Mouse (Mus musculus) R1 (cell line): ENCODE measurements around the gene Slc13a1.

Source experiments
- DNase-seq: peaks from one replicate; pipeline ENCODE4 v3.0.0-alpha.2; 2018; ENCODE audit warnings: low read depth, low spot score

The Slc13a1 gene

GRCm38 (mm10) chr6:24167734-24168327, at the start of gene Slc13a1:
TSS of gene Slc13a1 (minus strand) at chr6:24168092.
- no peak for DNase-seq

- DNase-seq: no peak
Measured at GRCm38 (mm10) chr6:24207866-24208265, 40.0 kb upstream of the Slc13a1 start.

GRCm38 (mm10) chr6:24202226-24202625, 34.3 kb upstream of the Slc13a1 start:
- peak; percentile 16 for DNase-seq

- DNase-seq: no peak
Measured at GRCm38 (mm10) chr6:24200644-24201484, 33.0 kb upstream of the Slc13a1 start.

- peak; percentile 73 for DNase-seq
Measured at GRCm38 (mm10) chr6:24197501-24198195, 29.8 kb upstream of the Slc13a1 start.

GRCm38 (mm10) chr6:24196406-24196805, 28.5 kb upstream of the Slc13a1 start:
- peak; percentile 86 for DNase-seq

- no peak for DNase-seq
Measured at GRCm38 (mm10) chr6:24183439-24183838, 15.5 kb upstream of the Slc13a1 start.

- no peak for DNase-seq
Measured at GRCm38 (mm10) chr6:24175393-24175792, 7.5 kb upstream of the Slc13a1 start.

- DNase-seq: no peak
Measured at GRCm38 (mm10) chr6:24173951-24174350, 6.1 kb upstream of the Slc13a1 start.

- peak; percentile 15 for DNase-seq
Measured at GRCm38 (mm10) chr6:24172736-24173135, 4.8 kb upstream of the Slc13a1 start.

GRCm38 (mm10) chr6:24166772-24167171, 1.1 kb downstream of the Slc13a1 start:
- no peak for DNase-seq

GRCm38 (mm10) chr6:24165249-24165648, 2.6 kb downstream of the Slc13a1 start:
- DNase-seq: no peak

- DNase-seq: no peak
Measured at GRCm38 (mm10) chr6:24159795-24160194, 8.1 kb downstream of the Slc13a1 start.

- no peak for DNase-seq
Measured at GRCm38 (mm10) chr6:24154901-24155300, 13.0 kb downstream of the Slc13a1 start.

GRCm38 (mm10) chr6:24132951-24133350, 34.9 kb downstream of the Slc13a1 start:
- no peak for DNase-seq

GRCm38 (mm10) chr6:24122632-24123031, 45.3 kb downstream of the Slc13a1 start:
- no peak for DNase-seq

GRCm38 (mm10) chr6:24111614-24112013, 56.3 kb downstream of the Slc13a1 start:
- no peak for DNase-seq

GRCm38 (mm10) chr6:24108471-24108870, 59.4 kb downstream of the Slc13a1 start:
- no peak for DNase-seq

GRCm38 (mm10) chr6:24106157-24106556, 61.7 kb downstream of the Slc13a1 start:
- DNase-seq: peak; percentile 55

GRCm38 (mm10) chr6:24105681-24106080, 62.2 kb downstream of the Slc13a1 start:
- DNase-seq: peak; percentile 17

- DNase-seq: no peak
Measured at GRCm38 (mm10) chr6:24101281-24101680, 66.6 kb downstream of the Slc13a1 start.

- DNase-seq: no peak
Measured at GRCm38 (mm10) chr6:24100705-24101104, 67.2 kb downstream of the Slc13a1 start.
